Mouse (Mus musculus): ENCODE results near the gene Slc6a6.

DNA sequence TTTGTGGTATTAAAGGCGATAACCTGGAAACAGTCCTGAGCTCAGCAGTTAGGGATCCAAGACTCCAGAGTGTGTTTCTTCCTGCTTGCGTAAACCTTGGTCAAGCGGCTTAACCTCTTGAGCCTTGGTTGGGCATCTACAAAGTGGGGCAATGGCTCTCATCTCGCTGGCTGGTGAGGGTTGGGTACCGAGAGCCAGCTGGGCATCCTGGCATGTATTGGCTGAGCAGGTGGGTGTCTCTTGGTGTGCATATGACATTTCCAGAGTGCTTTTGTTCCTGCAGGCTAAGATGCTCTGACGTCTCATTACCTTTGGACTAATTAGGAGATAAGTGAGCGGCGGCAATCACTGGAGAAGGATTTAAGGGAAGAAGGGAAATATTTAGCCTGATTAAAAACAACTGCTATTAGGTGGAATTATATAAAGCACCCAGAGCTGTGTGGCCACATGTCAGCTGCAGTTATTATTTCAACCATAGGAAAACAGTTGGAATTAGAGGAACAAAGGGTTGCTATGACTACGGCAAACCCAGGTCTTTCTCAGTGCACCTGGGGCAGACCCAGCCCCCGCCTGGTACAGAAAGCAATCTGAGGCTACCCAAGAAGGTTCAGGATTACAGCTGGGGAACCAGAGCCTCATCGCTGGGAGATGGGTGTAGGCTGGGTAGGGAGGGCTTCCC, 24.2 kb downstream of the Slc6a6 start:
- TF ChIP-seq CTCF (IDR thresholded peaks at IDR 0.05; ENCODE audit: extremely low read depth, insufficient read depth, low read length): no peak
- no peak for TF ChIP-seq POLR2A (IDR thresholded peaks at IDR 0.05; ENCODE audit: extremely low read depth, insufficient read depth, low read length)

Measured in cortical plate, adult 2 months (tissue).